Mouse (Mus musculus): Measurements from ENCODE around the gene Rgs3.

Gene Rgs3

GRCm38 (mm10) chr4:62652921-62653757 lies 93.5 kb downstream of the Rgs3 start:
- no peak for DNase-seq (ENCODE audit: extremely low read depth, low read depth)

- DNase-seq (ENCODE audit: extremely low read depth, low read depth), result no peak
These were observed 94.4 kb downstream of the Rgs3 start for GRCm38 (mm10) chr4:62653922-62654661.

- DNase-seq (ENCODE audit: extremely low read depth, low read depth), result no peak
These were observed 99.6 kb downstream of the Rgs3 start for GRCm38 (mm10) chr4:62659264-62659663.

GRCm38 (mm10) chr4:62659861-62660553 lies 100.4 kb downstream of the Rgs3 start:
- no peak for DNase-seq (ENCODE audit: extremely low read depth, low read depth)

- DNase-seq (ENCODE audit: extremely low read depth, low read depth), result no peak
These were observed 100.9 kb downstream of the Rgs3 start for GRCm38 (mm10) chr4:62660554-62660864.

GRCm38 (mm10) chr4:62661311-62661849 lies 101.7 kb downstream of the Rgs3 start:
- no peak for DNase-seq (ENCODE audit: extremely low read depth, low read depth)

GRCm38 (mm10) chr4:62663348-62663747 lies 103.7 kb downstream of the Rgs3 start:
- DNase-seq (ENCODE audit: extremely low read depth, low read depth), result no peak

GRCm38 (mm10) chr4:62665842-62666241 lies 106.2 kb downstream of the Rgs3 start:
- no peak for DNase-seq (ENCODE audit: extremely low read depth, low read depth)

GRCm38 (mm10) chr4:62668666-62669065 lies 109.0 kb downstream of the Rgs3 start:
- no peak for DNase-seq (ENCODE audit: extremely low read depth, low read depth)

- no peak for DNase-seq (ENCODE audit: extremely low read depth, low read depth)
These were observed 109.7 kb downstream of the Rgs3 start for GRCm38 (mm10) chr4:62669094-62670071.

GRCm38 (mm10) chr4:62673531-62674030 lies 113.9 kb downstream of the Rgs3 start:
- DNase-seq (ENCODE audit: extremely low read depth, low read depth), result no peak

GRCm38 (mm10) chr4:62674031-62674995 lies 114.7 kb downstream of the Rgs3 start:
- no peak for DNase-seq (ENCODE audit: extremely low read depth, low read depth)

GRCm38 (mm10) chr4:62675394-62675793 lies 115.7 kb downstream of the Rgs3 start:
- DNase-seq (ENCODE audit: extremely low read depth, low read depth), result no peak

- DNase-seq (ENCODE audit: extremely low read depth, low read depth), result no peak
These were observed 117.5 kb downstream of the Rgs3 start for GRCm38 (mm10) chr4:62677047-62677737.

GRCm38 (mm10) chr4:62679157-62679556 lies 119.5 kb downstream of the Rgs3 start:
- DNase-seq (ENCODE audit: extremely low read depth, low read depth), result no peak

GRCm38 (mm10) chr4:62681467-62681866 lies 121.8 kb downstream of the Rgs3 start:
- no peak for DNase-seq (ENCODE audit: extremely low read depth, low read depth)

- no peak for DNase-seq (ENCODE audit: extremely low read depth, low read depth)
These were observed 122.7 kb downstream of the Rgs3 start for GRCm38 (mm10) chr4:62682371-62682770.

- no peak for DNase-seq (ENCODE audit: extremely low read depth, low read depth)
These were observed 123.5 kb downstream of the Rgs3 start for GRCm38 (mm10) chr4:62683148-62683547.

GRCm38 (mm10) chr4:62684351-62684750 lies 124.7 kb downstream of the Rgs3 start:
- DNase-seq (ENCODE audit: extremely low read depth, low read depth), result no peak
